ENCODE assay signal across 8 mouse cellular contexts in genomic region chr4:155487746-155488145, GRCm38 (mm10). TPM values are rescaled to one million over a fixed set of nuclear protein-coding genes. Genes with fewer than 3 reads are reported as not detected.
DNase-seq lines count a peak whose midpoint lies in the region; ATAC-seq and TF ChIP-seq lines count a peak whose summit lies in the region.

No protein-coding gene starts in this region.

- no peaks in the 10 kb centered on the region for H3K36me3 ChIP-seq in forebrain, embryonic 13.5 days (ENCODE audit: poor library complexity, severe bottlenecking)
- no peaks in the 10 kb centered on the region for H3K36me3 ChIP-seq in forebrain, embryonic 11.5 days (ENCODE audit: control insufficient read depth, insufficient read depth, low read length)
- H3K36me3 ChIP-seq in lung, embryonic 15.5 days = no peaks in the 10 kb centered on the region
- H3K36me3 ChIP-seq in intestine, postnatal 0 days (ENCODE audit: control insufficient read depth, insufficient read depth) = no peaks in the 10 kb centered on the region
- H3K36me3 ChIP-seq in splenic B cell, adult 2 months (ENCODE audit: control insufficient read depth, insufficient read depth, low read length, poor library complexity, severe bottlenecking) = no peaks in the 10 kb centered on the region

- peak overlapping the region; percentile 54; the same call in 1 of the 2 replicates for H3K27ac ChIP-seq in forebrain, embryonic 13.5 days
- H3K27ac ChIP-seq in forebrain, embryonic 11.5 days (ENCODE audit: low read depth, low read length) = no peak overlapping the region
- peak overlapping the region; percentile 96 for H3K27ac ChIP-seq in lung, embryonic 15.5 days
- H3K27ac ChIP-seq in intestine, postnatal 0 days (ENCODE audit: low read depth, low read length) = peak overlapping the region; percentile 96

- no peak for DNase-seq in forebrain, embryonic 11.5 days (ENCODE audit: low spot score)
- DNase-seq in lung, postnatal 10 days = no peak
- peak; percentile 69 for DNase-seq in splenic B cell, adult 2 months (ENCODE audit: low read depth, low spot score)
- no peak for DNase-seq in thymus, postnatal 36 days
- DNase-seq in gastrocnemius, postnatal 25 days = no peak

- no peaks in the 10 kb centered on the region for H3K9me3 ChIP-seq in forebrain, embryonic 13.5 days (replicated peaks)
- no peaks in the 10 kb centered on the region for H3K9me3 ChIP-seq in forebrain, embryonic 11.5 days (ENCODE audit: control insufficient read depth, low read length)
- H3K9me3 ChIP-seq in lung, embryonic 15.5 days = no peaks in the 10 kb centered on the region
- H3K9me3 ChIP-seq in intestine, postnatal 0 days (ENCODE audit: control insufficient read depth) = no peaks in the 10 kb centered on the region

- H3K4me2 ChIP-seq in forebrain, embryonic 13.5 days = no peak overlapping the region
- no peak overlapping the region for H3K4me2 ChIP-seq in forebrain, embryonic 11.5 days (ENCODE audit: low read depth, low read length, severe bottlenecking)
- H3K4me2 ChIP-seq in lung, embryonic 15.5 days = peak overlapping the region; percentile 34; the same call in 1 of the 2 replicates
- H3K4me2 ChIP-seq in intestine, postnatal 0 days (replicated peaks; ENCODE audit: low read depth) = peak overlapping the region; percentile 49; the same call in 1 of the 2 replicates

- peaks cover 23% of the 10 kb centered on the region for H3K4me1 ChIP-seq in forebrain, embryonic 13.5 days
- peaks cover 4% of the 10 kb centered on the region for H3K4me1 ChIP-seq in forebrain, embryonic 11.5 days (replicated peaks; ENCODE audit: control insufficient read depth, insufficient read depth, low read length)
- peaks cover 44% of the 10 kb centered on the region for H3K4me1 ChIP-seq in lung, embryonic 15.5 days
- peaks cover 24% of the 10 kb centered on the region for H3K4me1 ChIP-seq in intestine, postnatal 0 days (replicated peaks; ENCODE audit: control insufficient read depth, insufficient read depth, low read length)

- no peak overlapping the region for H3K4me3 ChIP-seq in forebrain, embryonic 13.5 days
- no peak overlapping the region for H3K4me3 ChIP-seq in forebrain, embryonic 11.5 days (ENCODE audit: low read depth, low read length)
- H3K4me3 ChIP-seq in lung, embryonic 15.5 days = no peak overlapping the region
- H3K4me3 ChIP-seq in intestine, postnatal 0 days (ENCODE audit: low read depth, low read length) = no peak overlapping the region

- ATAC-seq in forebrain, embryonic 13.5 days = no peak
- ATAC-seq in forebrain, embryonic 11.5 days (replicated peaks; ENCODE audit: low FRiP score) = no peak
- no peak for ATAC-seq in lung, embryonic 15.5 days (ENCODE audit: borderline replicate concordance, extremely low read depth, low FRiP score, low TSS enrichment)
- no peak for ATAC-seq in intestine, postnatal 0 days

- no peak for TF ChIP-seq CTCF in intestine, postnatal 0 days (IDR thresholded peaks at IDR 0.05; ENCODE audit: low read depth)

- H3K27me3 ChIP-seq in forebrain, embryonic 13.5 days = no peaks in the 10 kb centered on the region
- H3K27me3 ChIP-seq in forebrain, embryonic 11.5 days (ENCODE audit: control insufficient read depth, insufficient read depth, low read length) = no peaks in the 10 kb centered on the region
- H3K27me3 ChIP-seq in lung, embryonic 15.5 days = no peaks in the 10 kb centered on the region
- no peaks in the 10 kb centered on the region for H3K27me3 ChIP-seq in intestine, postnatal 0 days (replicated peaks; ENCODE audit: control insufficient read depth, insufficient read depth, low read length)
- H3K27me3 ChIP-seq in splenic B cell, adult 2 months (ENCODE audit: control insufficient read depth, insufficient read depth, low read length, poor library complexity, severe bottlenecking) = no peaks in the 10 kb centered on the region

- H3K9ac ChIP-seq in forebrain, embryonic 13.5 days = no peak overlapping the region
- H3K9ac ChIP-seq in forebrain, embryonic 11.5 days (ENCODE audit: low read length) = no peak overlapping the region
- no peak overlapping the region for H3K9ac ChIP-seq in lung, embryonic 15.5 days
- H3K9ac ChIP-seq in intestine, postnatal 0 days (ENCODE audit: low read depth, low read length) = no peak overlapping the region

- WGBS in forebrain, embryonic 13.5 days = 29% methylated on average over 3 of the region's 3 CpGs
- 41% methylated on average over 3 of the region's 3 CpGs for WGBS in forebrain, embryonic 11.5 days
- 19% methylated on average over 3 of the region's 3 CpGs for WGBS in lung, embryonic 15.5 days
- 29% methylated on average over 3 of the region's 3 CpGs for WGBS in intestine, postnatal 0 days

RNA-seq across cellular contexts. Expression of gene Gnb1, which starts 3.4 kb away (rescaled TPM):
- polyA plus RNA-seq in forebrain, embryonic 13.5 days (2015; fragmentation: Nextera tagmentation; extraction: Ambion mirVana) = 937 and 949 TPM in 2 replicates
- 745 and 764 TPM in 2 replicates for polyA plus RNA-seq in forebrain, embryonic 11.5 days (2014; fragmentation: Nextera tagmentation; extraction: Ambion mirVana)
- 527 and 534 TPM in 2 replicates for polyA plus RNA-seq in lung, embryonic 15.5 days (2015; fragmentation: Nextera tagmentation; extraction: Ambion mirVana)
- 336 and 354 TPM in 2 replicates for polyA plus RNA-seq in intestine, postnatal 0 days (2015; fragmentation: Nextera tagmentation; extraction: Ambion mirVana)
- total RNA-seq in gastrocnemius, postnatal 25 days (2021) = 10 to 100 TPM; 59.1 to 72.0 TPM

RNA-seq across cellular contexts. Expression of gene Tmem52, which starts 18.8 kb away (rescaled TPM):
- 0.18 TPM in 1 of 2 replicates, not detected in the other for polyA plus RNA-seq in forebrain, embryonic 13.5 days (2015; fragmentation: Nextera tagmentation; extraction: Ambion mirVana)
- not detected in 2 replicates for polyA plus RNA-seq in forebrain, embryonic 11.5 days (2014; fragmentation: Nextera tagmentation; extraction: Ambion mirVana)
- 0.18 and 0.27 TPM in 2 replicates for polyA plus RNA-seq in lung, embryonic 15.5 days (2015; fragmentation: Nextera tagmentation; extraction: Ambion mirVana)
- polyA plus RNA-seq in intestine, postnatal 0 days (2015; fragmentation: Nextera tagmentation; extraction: Ambion mirVana) = 15.9 and 16.2 TPM in 2 replicates
- total RNA-seq in gastrocnemius, postnatal 25 days (2021) = 100 to 1,000 TPM; 262 to 263 TPM

Comparison
In these comparisons a context has a peak if more than half of its experiments do, and no peak if none do; other contexts are left out.
1. H3K4me2 ChIP-seq: peak in lung, embryonic 15.5 days (single experiment) and intestine, postnatal 0 days (single experiment); none in forebrain, embryonic 13.5 days (single experiment) and forebrain, embryonic 11.5 days (single experiment).
2. RNA of gene Tmem52, which starts 18.8 kb away (polyA plus RNA-seq): 15.9 to 16.2 TPM in intestine, postnatal 0 days; 0.18 to 0.27 TPM in lung, embryonic 15.5 days, 0.18 TPM in forebrain, embryonic 13.5 days and not detected in forebrain, embryonic 11.5 days; every median in the first group is over 10 times any median in the second.